In genomic region chr16:3122861-3123477, GRCm38 (mm10) we compare ENCODE assay signal across 7 mouse cellular contexts.
DNase-seq lines count a peak whose midpoint lies in the region; ATAC-seq and TF ChIP-seq lines count a peak whose summit lies in the region.
"Not testable (repeated sequence)": the region's sequence is repeated elsewhere in the genome, so short reads cannot be mapped to it uniquely, and the experiment has no call there.

No protein-coding gene starts in this region.

- H3K4me3 ChIP-seq in gastrocnemius, adult 2 months; hindbrain, postnatal 0 days (ENCODE audit: low read length); lung, embryonic 16.5 days (ENCODE audit: low read length): not testable (repeated sequence)

- 0 out of 2 replicates have a peak, but pooled peaks have one; percentile 38 for ATAC-seq in hindbrain, postnatal 0 days
- ATAC-seq in lung, embryonic 16.5 days (ENCODE audit: low read depth), result peak; percentile 60

- not testable (repeated sequence) for H3K4me1 ChIP-seq in hindbrain, postnatal 0 days (ENCODE audit: insufficient read depth, low read length); lung, embryonic 16.5 days (replicated peaks; ENCODE audit: control insufficient read depth, insufficient read depth, low read length)

- H3K27me3 ChIP-seq in hindbrain, postnatal 0 days (ENCODE audit: insufficient read depth, low read length); lung, embryonic 16.5 days (ENCODE audit: control insufficient read depth, insufficient read depth, low read depth, low read length): not testable (repeated sequence)

- not testable (repeated sequence) for H3K9me3 ChIP-seq in hindbrain, postnatal 0 days (ENCODE audit: low read length); lung, embryonic 16.5 days (ENCODE audit: control insufficient read depth, low read length)

- TF ChIP-seq CTCF in gastrocnemius, adult 2 months (IDR thresholded peaks at IDR 0.05), result peak; percentile 54
- peak; percentile 21; the same call in 1 of the 2 replicates for TF ChIP-seq CTCF in hindbrain, postnatal 0 days (IDR thresholded peaks at IDR 0.05; ENCODE audit: low read depth)

- not testable (repeated sequence) for H3K27ac ChIP-seq in gastrocnemius, adult 2 months; hindbrain, postnatal 0 days; lung, embryonic 16.5 days (ENCODE audit: low read length)

- not testable (repeated sequence) for H3K4me2 ChIP-seq in hindbrain, postnatal 0 days (ENCODE audit: low read depth, low read length); lung, embryonic 16.5 days (ENCODE audit: low read depth, low read length)

- DNase-seq in R1 (ENCODE audit: low read depth, low spot score), result peak; percentile 99
- DNase-seq in cerebellum, postnatal 14 days, result peak; percentile 6 to 7
- DNase-seq in gastrocnemius, adult 2 months, result peak; percentile 15
- DNase-seq in hindbrain, postnatal 0 days (ENCODE audit: low spot score), result peak; percentile 1
- DNase-seq in layer of hippocampus, postnatal 14 days (ENCODE audit: low spot score in 2 of 2), result peak; percentile 6 to 37
- DNase-seq in retina, postnatal 1 day, result peak; percentile 0

- 67% methylated on average over 8 of the region's 8 CpGs for WGBS in hindbrain, postnatal 0 days
- 60% methylated on average over 8 of the region's 8 CpGs for WGBS in lung, embryonic 16.5 days

- intact Hi-C loops in gastrocnemius, adult 2 months (cut with DNase I), result not testable (repeated sequence)

- not testable (repeated sequence) for H3K36me3 ChIP-seq in hindbrain, postnatal 0 days (ENCODE audit: insufficient read depth, low read length); lung, embryonic 16.5 days (ENCODE audit: control insufficient read depth, insufficient read depth, low read length)

- H3K9ac ChIP-seq in hindbrain, postnatal 0 days (replicated peaks; ENCODE audit: low read length); lung, embryonic 16.5 days (ENCODE audit: low read length): not testable (repeated sequence)

Comparison
In these comparisons a context has a peak if more than half of its experiments do, and no peak if none do; other contexts are left out.
1. DNase-seq: peak in every context shown above with its lines; median percentile 99 in R1; 22 in layer of hippocampus, postnatal 14 days; 15 in gastrocnemius, adult 2 months; 6 in cerebellum, postnatal 14 days; 1 in hindbrain, postnatal 0 days; 0 in retina, postnatal 1 day.